Mouse (Mus musculus) lung, postnatal 4 days (tissue): ENCODE measurements around the gene Zfp81.
"Not testable (repeated sequence)": the region's sequence is repeated elsewhere in the genome, so short reads cannot be mapped to it uniquely, and the experiment has no call there.

Experiments
- DNase-seq, 2 experiments: peaks; one replicate each; pipeline ENCODE4 v3.0.0; 2021

Zfp81 gene

GRCm38 (mm10) chr17:33358411-33359384 is at the start of gene Zfp81:
TSS of gene Zfp81 (minus strand) at chr17:33358878.
- peak; percentile 86 to 89 for DNase-seq

- DNase-seq = peak; percentile 92 to 93
These were observed 35.7 kb upstream of the Zfp81 start, which contains the start of gene Zfp101 for GRCm38 (mm10) chr17:33394182-33395034. TSS of gene Zfp101 (minus strand) at chr17:33394641.

GRCm38 (mm10) chr17:33392271-33392670 is 33.6 kb upstream of the Zfp81 start:
- DNase-seq = no peak

GRCm38 (mm10) chr17:33385705-33386104 is 27.0 kb upstream of the Zfp81 start:
- DNase-seq = no peak

GRCm38 (mm10) chr17:33372795-33373194 is 14.1 kb upstream of the Zfp81 start:
- no peak for DNase-seq

DNA sequence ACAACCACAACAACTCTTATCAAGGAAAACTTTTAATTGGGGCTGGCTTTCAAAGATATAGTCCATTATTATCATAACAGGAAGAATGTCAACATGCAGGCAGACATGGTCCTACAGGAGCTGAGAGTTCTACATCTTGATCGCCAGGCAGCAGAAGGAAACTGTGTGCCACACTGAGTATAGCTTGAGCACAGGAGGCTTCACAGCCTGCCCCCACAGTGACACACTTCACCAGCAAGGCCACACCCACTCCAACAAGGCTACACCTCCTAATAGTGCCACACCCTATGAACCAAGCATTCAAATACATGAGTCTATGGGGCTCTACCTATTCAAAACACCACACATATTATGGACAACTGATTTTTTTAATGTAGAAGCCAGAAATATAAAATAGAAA is 5.7 kb downstream of the Zfp81 start:
- no peak for DNase-seq

GRCm38 (mm10) chr17:33289876-33290149 is 68.9 kb downstream of the Zfp81 start:
- not testable (repeated sequence) for DNase-seq

DNA sequence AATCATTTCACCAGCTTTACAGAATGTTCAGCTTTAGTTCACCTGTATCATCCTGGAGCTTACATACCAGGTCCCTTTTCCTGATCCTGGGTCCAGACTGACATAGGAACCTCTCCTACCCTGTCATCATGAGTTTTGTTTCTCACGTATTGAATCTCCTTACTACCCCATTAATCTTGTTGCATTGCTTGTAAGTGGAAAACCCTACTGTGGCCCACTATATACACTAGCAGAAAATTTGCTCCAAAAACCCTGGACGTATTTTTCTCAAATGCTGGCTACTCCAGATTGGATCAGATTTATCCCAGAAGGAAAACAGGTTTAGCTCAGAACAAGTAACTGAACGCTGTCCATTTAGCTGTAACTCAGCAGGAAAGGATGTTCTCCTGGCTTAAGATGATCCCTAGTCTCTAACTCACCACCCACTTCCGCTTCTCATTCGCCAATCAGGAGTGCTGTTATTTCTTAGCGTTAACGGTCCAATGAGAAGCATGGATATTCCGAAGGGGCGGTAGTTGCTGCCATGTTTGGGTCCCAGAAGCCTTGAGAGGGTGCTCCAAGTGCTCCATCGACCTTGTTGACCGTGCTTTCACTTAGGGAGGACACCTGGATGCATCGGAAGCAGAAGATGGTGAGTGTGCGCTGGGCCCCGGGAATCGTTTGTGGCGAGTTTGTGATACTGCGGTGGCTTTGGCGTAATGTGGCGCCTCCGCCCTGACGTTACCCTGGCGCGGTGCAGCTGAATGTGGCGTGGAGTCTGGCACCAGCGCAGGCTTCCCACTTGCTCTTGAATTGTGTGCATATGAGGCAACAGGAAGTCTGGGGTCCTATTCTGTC is 69.4 kb downstream of the Zfp81 start, which contains the start of gene Zfp955b:
Gene Zfp955b, plus strand, starts transcription at position 506 of the 837 bp plus-strand sequence.
- not testable (repeated sequence) for DNase-seq
